Mouse (Mus musculus): ENCODE results near the gene Gm13290.
"Not testable (repeated sequence)": the region's sequence is repeated elsewhere in the genome, so short reads cannot be mapped to it uniquely, and the experiment has no call there.

- TF ChIP-seq CTCF (IDR thresholded peaks at IDR 0.05; ENCODE audit: control insufficient read depth, insufficient read depth, insufficient replicate concordance, low read depth, low read length); POLR2A (IDR thresholded peaks at IDR 0.05; ENCODE audit: control insufficient read depth, low read depth, low read length): not testable (repeated sequence)
Measured at GRCm38 (mm10) chr4:88773534-88773933, at the start of gene Gm13290.

All from testis, adult 2 months (tissue).